Mouse (Mus musculus) adipocyte (in vitro differentiated cells): ENCODE measurements around the gene Samd4.

Experiments used
- DNase-seq: peaks from one replicate; pipeline ENCODE4 v3.0.0-alpha.2; 2016; ENCODE audit warnings: low spot score

Samd4 gene

GRCm38 (mm10) chr14:47074045-47074666 lies 191.5 kb downstream of the Samd4 start:
- peak; percentile 3 for DNase-seq

GRCm38 (mm10) chr14:47075010-47075677 lies 192.5 kb downstream of the Samd4 start:
- DNase-seq: no peak

GRCm38 (mm10) chr14:47075856-47076255 lies 193.2 kb downstream of the Samd4 start:
- no peak for DNase-seq

GRCm38 (mm10) chr14:47076956-47077575 lies 194.4 kb downstream of the Samd4 start:
- DNase-seq: no peak

GRCm38 (mm10) chr14:47077576-47077970 lies 194.9 kb downstream of the Samd4 start:
- no peak for DNase-seq

- DNase-seq: no peak
These were observed 197.3 kb downstream of the Samd4 start for GRCm38 (mm10) chr14:47079911-47080310.

GRCm38 (mm10) chr14:47083311-47083710 lies 200.7 kb downstream of the Samd4 start:
- DNase-seq: no peak

- no peak for DNase-seq
These were observed 201.2 kb downstream of the Samd4 start for GRCm38 (mm10) chr14:47083838-47084237.

GRCm38 (mm10) chr14:47084686-47085085 lies 202.0 kb downstream of the Samd4 start:
- DNase-seq: no peak

GRCm38 (mm10) chr14:47086123-47086522 lies 203.5 kb downstream of the Samd4 start:
- DNase-seq: no peak

GRCm38 (mm10) chr14:47086743-47087142 lies 204.1 kb downstream of the Samd4 start:
- peak; percentile 72 for DNase-seq

GRCm38 (mm10) chr14:47087182-47087581 lies 204.5 kb downstream of the Samd4 start:
- DNase-seq: peak; percentile 82

GRCm38 (mm10) chr14:47087669-47088250 lies 205.1 kb downstream of the Samd4 start:
- no peak for DNase-seq

- no peak for DNase-seq
These were observed 205.7 kb downstream of the Samd4 start for GRCm38 (mm10) chr14:47088339-47088738.

GRCm38 (mm10) chr14:47089153-47089552 lies 206.5 kb downstream of the Samd4 start:
- DNase-seq: no peak

GRCm38 (mm10) chr14:47091908-47092307 lies 209.3 kb downstream of the Samd4 start:
- no peak for DNase-seq

GRCm38 (mm10) chr14:47093355-47093792 lies 210.7 kb downstream of the Samd4 start:
- no peak for DNase-seq

- DNase-seq: no peak
These were observed 212.4 kb downstream of the Samd4 start for GRCm38 (mm10) chr14:47095036-47095435.

- DNase-seq: no peak
These were observed 213.7 kb downstream of the Samd4 start for GRCm38 (mm10) chr14:47096357-47096756.

GRCm38 (mm10) chr14:47104246-47105173 lies 221.9 kb downstream of the Samd4 start:
- DNase-seq: no peak

- no peak for DNase-seq
These were observed 222.5 kb downstream of the Samd4 start for GRCm38 (mm10) chr14:47105174-47105557.

- no peak for DNase-seq
These were observed 223.1 kb downstream of the Samd4 start for GRCm38 (mm10) chr14:47105755-47106154.
